Mouse (Mus musculus): ENCODE data around the gene Hltf. TPM values are rescaled to one million over a fixed set of nuclear protein-coding genes. Genes with fewer than 3 reads are reported as not detected.
"Not testable (repeated sequence)": the region's sequence is repeated elsewhere in the genome, so short reads cannot be mapped to it uniquely, and the experiment has no call there.

Gene Hltf
- polyA plus RNA-seq (2015; fragmentation: Nextera tagmentation; extraction: Ambion mirVana), result 19.0 and 19.4 TPM in 2 replicates

DNA sequence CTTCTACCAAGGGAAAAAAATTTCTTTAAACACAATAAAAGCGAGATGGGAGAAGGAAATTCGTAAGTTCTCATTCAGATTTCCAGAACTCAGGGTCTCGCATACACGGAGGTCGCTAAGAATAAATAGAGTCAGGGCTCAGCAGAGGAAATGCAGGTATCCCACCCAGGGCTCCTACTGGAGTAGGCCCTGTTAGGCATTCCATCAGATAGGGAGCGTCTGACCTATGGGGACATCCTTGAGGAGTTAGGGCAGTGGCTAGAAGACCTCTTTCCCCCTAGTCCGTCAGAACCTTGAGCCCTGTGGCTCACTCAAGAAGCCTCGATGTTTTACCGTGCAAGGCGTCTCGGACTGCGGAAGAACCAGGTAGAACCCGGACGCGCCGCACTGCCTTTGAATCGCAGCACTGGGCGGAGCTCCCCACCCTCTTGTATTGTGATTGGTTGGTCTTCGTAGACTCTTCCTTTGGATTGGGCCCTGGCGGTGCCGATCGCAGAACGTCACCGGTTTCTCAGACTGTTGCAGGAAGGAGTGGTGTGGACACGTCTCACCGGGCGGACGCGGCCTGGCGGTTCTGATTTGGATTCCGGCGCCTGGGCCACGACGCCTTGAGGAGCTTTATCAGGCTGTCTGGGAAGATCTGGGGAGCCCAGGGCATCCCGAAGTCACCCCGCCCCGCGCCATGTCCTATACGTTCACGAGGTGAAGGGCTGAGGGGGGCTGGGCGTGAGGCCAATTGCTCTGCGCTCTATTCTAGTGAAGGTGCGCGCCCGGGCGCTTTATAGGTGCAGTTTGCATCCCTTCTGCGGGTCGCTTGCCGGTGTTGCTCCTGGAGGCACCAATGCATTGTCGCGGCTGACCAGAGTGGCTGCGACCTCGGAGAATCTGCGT lies at the start of gene Hltf:
Gene Hltf, plus strand, starts transcription at position 506 of the 891 bp plus-strand sequence.
- peak within 1 kb of the TSS; percentile 89 for H3K27ac ChIP-seq

DNA sequence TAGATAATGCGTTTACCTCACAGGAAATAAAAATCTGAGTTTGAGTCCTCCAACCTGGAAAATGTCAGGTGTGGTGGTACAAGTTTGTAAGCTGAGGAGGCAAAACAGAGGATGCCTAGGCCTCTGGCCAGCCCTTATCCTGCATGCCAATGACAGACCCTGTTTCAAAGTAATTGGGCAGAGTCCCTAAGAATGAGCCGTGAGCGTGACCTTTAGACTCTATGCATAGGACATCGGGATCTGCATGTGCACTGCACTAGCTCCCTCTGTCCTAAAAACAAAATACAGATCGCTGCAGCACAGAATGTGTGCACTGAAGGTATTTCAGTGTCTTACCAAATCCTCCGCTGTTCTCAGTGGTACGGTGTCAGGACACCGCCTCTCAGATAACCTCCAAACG lies 47.1 kb upstream of the Hltf start:
- Histone ChIP-seq H3K4me2 (no peak overlapping the region), H3K9me3 (no peaks in the 10 kb centered on the region), H3K36me3 (replicated peaks) (peaks cover 14% of the 10 kb centered on the region; the same call in 1 of the 2 replicates), H3K9ac (no peak overlapping the region), H3K4me1 (no peaks in the 10 kb centered on the region), H3K4me3 (no peak overlapping the region), H3K27me3 (replicated peaks) (no peaks in the 10 kb centered on the region), H3K27ac (no peak overlapping the region)
- no peak for ATAC-seq (replicated peaks)
- 92% methylated on average over 9 of the region's 9 CpGs for WGBS

More for the DNA sequence above, at the start of gene Hltf:
- ATAC-seq (replicated peaks), result peak; percentile 100
- Histone ChIP-seq H3K4me3 (peak within 1 kb of the TSS; percentile 97), H3K4me1 (peaks cover 11% of the 10 kb centered on the region), H3K4me2 (peak within 1 kb of the TSS; percentile 63), H3K9ac (peak within 1 kb of the TSS; percentile 87), H3K36me3 (replicated peaks) (no peaks in the 10 kb centered on the region; the same call in 1 of the 2 replicates), H3K27me3 (replicated peaks) (no peaks in the 10 kb centered on the region), H3K9me3 (no peaks in the 10 kb centered on the region)
- WGBS, result under 1% methylated on average over 54 of the region's 54 CpGs

DNA sequence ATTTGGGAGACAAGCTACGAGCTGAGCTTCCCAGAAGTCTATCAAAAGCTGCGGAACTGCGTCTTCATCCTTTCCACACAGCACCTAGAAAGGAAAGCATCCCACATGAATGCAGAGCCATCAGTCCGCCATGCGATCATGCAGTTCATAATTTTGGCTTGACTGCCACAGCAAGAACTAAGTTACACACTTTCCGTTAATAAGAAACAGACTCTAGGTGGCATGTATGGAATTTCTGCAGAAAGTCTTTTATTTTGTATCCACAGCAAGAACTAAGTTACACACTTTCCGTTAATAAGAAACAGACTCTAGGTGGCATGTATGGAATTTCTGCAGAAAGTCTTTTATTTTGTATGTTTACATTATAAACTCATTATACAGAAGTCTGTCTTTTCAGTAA lies 46.7 kb upstream of the Hltf start:
- H3K9ac ChIP-seq; H3K9me3 ChIP-seq; H3K4me3 ChIP-seq; H3K4me1 ChIP-seq; H3K4me2 ChIP-seq; ATAC-seq (replicated peaks); H3K27me3 ChIP-seq (replicated peaks); H3K27ac ChIP-seq: not testable (repeated sequence)
- peaks cover 18% of the 10 kb centered on the region; the same call in 1 of the 2 replicates for H3K36me3 ChIP-seq (replicated peaks)
- WGBS, result 90% methylated on average over 7 of the region's 7 CpGs

DNA sequence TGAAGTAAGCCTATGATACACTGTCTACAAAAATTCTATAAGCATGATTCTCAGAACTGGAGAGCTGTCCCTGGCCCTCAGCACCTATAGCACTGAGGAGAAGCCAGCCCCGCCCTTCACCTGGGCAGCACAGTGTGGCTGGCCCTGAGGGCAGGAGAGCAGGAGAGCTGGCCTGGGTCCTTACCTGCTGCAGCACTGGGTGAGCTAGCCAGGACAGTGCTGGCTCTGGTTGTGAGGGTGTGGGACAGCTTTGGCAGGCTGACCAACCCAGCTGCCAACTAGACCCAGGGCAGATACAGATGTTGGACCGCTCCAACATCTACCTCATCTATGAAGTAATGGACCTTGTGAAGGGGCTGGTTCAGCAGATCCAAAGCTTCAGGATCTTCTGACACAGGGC lies 43.2 kb upstream of the Hltf start:
- no peaks in the 10 kb centered on the region for H3K4me1 ChIP-seq
- H3K9ac ChIP-seq, result no peak overlapping the region
- H3K36me3 ChIP-seq (replicated peaks), result peaks cover 25% of the 10 kb centered on the region; the same call in 1 of the 2 replicates
- 93% methylated on average over 2 of the region's 2 CpGs for WGBS
- H3K27ac ChIP-seq, result no peak overlapping the region
- no peak for ATAC-seq (replicated peaks)
- H3K4me3 ChIP-seq, result no peak overlapping the region
- H3K4me2 ChIP-seq, result no peak overlapping the region
- no peaks in the 10 kb centered on the region for H3K9me3 ChIP-seq
- no peaks in the 10 kb centered on the region for H3K27me3 ChIP-seq (replicated peaks)

DNA sequence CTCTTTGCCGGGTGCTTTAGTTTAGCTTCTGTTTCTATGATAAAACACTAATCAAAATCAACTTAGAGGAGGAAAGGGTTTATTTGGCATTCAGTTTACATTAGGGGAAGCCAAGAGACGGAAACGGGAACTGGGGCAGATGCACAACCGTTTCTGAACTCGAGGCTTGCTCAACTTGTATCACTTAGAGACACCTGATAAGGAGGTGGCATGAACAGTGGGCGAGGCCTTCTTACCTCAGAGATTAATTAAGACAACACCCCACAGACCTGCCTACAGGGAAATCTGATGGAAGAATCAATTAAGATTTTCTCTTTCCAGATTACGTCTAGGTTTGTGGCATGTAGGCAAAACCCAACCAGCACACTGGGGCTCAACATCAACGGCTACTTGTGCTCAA lies 39.5 kb upstream of the Hltf start:
- WGBS, result 90% methylated on average over 8 of the region's 8 CpGs
- no peaks in the 10 kb centered on the region for H3K9me3 ChIP-seq
- H3K27ac ChIP-seq, result no peak overlapping the region
- no peak overlapping the region for H3K4me2 ChIP-seq
- no peaks in the 10 kb centered on the region for H3K27me3 ChIP-seq (replicated peaks)
- no peak for ATAC-seq (replicated peaks)
- no peak overlapping the region for H3K4me3 ChIP-seq
- no peak overlapping the region for H3K9ac ChIP-seq
- no peaks in the 10 kb centered on the region for H3K4me1 ChIP-seq
- peaks cover 32% of the 10 kb centered on the region; the same call in 1 of the 2 replicates for H3K36me3 ChIP-seq (replicated peaks)

DNA sequence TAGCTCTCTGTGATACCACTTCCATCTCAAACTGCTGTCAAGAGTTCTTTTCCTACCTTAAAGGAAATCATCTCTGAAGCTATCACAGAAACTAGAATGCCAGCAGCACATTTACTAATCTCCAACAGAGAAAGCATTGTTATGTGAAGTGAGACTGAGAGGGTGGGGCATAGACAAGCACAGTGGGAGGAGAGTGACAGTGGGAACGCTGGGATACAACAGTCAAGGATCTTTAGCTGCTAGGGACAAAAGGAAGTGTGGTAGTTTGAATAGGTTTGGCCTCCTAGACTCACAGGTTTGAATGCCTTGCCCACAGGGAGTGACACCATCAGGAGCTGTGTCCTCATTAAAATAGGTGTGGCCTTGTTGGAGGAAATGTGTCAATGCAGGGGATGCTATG lies 33.8 kb upstream of the Hltf start:
- H3K9me3 ChIP-seq, result no peaks in the 10 kb centered on the region
- 60% methylated on average over 1 of the region's 1 CpGs for WGBS
- no peak overlapping the region for H3K27ac ChIP-seq
- ATAC-seq (replicated peaks), result no peak
- no peak overlapping the region for H3K4me3 ChIP-seq
- no peak overlapping the region for H3K9ac ChIP-seq
- no peaks in the 10 kb centered on the region for H3K4me1 ChIP-seq
- H3K27me3 ChIP-seq (replicated peaks), result no peaks in the 10 kb centered on the region
- no peak overlapping the region for H3K4me2 ChIP-seq
- peaks cover 37% of the 10 kb centered on the region for H3K36me3 ChIP-seq (replicated peaks)

DNA sequence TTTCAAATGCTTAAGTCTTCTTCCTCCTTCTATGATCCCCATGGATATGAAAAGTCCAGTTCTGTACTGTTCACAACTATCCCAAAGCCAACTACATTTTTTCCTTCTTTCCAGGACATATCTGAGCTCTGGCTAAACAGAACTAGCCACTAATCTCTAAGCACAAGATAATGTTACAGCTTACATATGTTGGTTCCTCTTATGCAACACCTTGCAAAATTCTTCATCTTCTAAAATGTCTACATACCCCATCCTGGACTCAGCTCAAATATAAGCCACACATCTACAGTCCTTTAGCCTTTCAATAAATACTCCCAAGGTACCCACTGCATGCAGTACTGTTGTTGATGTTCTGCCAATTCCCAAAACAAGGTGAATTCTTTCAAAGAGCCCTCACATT lies 31.1 kb upstream of the Hltf start:
- ATAC-seq (replicated peaks), result no peak
- no peaks in the 10 kb centered on the region for H3K9me3 ChIP-seq
- peaks cover 33% of the 10 kb centered on the region for H3K36me3 ChIP-seq (replicated peaks)
- no peaks in the 10 kb centered on the region for H3K27me3 ChIP-seq (replicated peaks)
- no peak overlapping the region for H3K27ac ChIP-seq
- no peaks in the 10 kb centered on the region for H3K4me1 ChIP-seq
- H3K4me3 ChIP-seq, result no peak overlapping the region
- H3K4me2 ChIP-seq, result no peak overlapping the region
- H3K9ac ChIP-seq, result no peak overlapping the region

DNA sequence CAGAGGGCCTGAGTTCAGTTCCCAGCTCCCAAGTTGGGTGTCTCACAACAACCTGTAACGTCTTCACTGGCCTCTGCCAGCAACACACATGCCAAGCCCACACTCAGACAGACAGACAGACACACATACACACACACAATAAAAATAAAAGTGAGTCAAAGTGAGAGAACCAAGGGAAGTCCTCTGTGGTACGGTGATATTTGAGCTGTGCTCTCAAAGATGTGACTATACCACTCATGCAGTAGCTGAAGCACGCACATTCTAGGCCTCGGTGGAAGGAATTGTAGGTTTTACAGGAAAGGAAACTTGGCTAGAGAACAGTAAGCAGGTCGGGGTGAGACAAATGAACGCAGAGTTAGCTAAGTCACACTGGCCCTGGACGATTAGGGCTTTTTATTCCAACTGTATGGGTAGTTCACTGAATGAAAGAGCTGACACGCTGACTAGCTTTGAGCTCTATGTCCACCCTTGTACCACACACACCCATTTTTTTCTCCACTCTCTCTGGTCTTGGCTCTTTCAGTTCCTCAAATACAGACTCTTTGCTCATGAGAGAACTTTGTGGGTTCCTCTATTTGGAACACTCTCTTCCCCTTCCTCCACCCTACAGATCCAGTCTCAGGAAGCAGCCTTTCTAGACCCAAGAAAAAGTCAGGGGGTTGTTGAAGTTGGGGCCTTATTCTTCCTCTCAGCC lies 30.5 kb upstream of the Hltf start:
- no peak for ATAC-seq (replicated peaks)
- Histone ChIP-seq H3K27ac (no peak overlapping the region), H3K4me3 (no peak overlapping the region), H3K4me1 (no peaks in the 10 kb centered on the region), H3K9me3 (no peaks in the 10 kb centered on the region), H3K9ac (no peak overlapping the region), H3K4me2 (no peak overlapping the region), H3K27me3 (replicated peaks) (no peaks in the 10 kb centered on the region), H3K36me3 (replicated peaks) (peaks cover 32% of the 10 kb centered on the region)
- 92% methylated on average over 8 of the region's 8 CpGs for WGBS

DNA sequence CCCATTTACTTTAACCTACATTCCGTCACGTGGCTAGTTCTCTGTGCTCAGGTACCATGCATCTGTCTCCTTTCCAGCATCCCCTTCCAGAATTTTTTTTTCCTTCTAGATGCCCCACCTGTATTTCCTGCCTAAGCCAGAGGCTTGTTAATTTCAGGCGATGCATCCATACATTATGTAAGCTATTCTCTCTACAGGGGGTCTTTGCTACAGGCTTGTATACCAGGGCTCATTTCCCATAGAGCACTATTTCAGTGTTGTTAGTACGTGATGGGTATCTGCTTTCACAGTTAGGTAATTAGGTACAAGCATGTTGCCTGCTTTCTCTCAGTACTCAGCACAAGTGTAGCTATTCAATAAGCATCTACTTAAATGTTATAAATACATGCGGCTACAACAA lies 29.8 kb upstream of the Hltf start:
- ATAC-seq (replicated peaks), result no peak

DNA sequence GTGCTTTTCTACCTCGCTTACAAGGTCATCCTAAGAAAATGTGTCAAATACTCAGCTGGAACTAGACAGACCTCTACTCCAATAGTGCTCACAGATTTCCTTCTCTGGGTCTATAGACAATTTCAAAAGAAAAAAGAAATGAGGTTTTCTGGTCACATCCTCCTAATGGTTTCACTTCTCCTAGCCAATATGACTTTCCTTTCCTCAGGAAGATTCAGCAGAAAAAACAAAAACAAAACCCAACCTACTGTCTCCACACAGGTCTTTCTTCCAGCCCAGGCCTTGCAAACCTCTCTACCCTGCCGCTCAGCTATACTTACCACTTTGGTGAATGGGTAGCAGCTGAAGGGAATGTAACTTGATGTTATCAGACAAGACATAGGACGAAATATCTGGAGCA lies 29.0 kb upstream of the Hltf start:
- no peaks in the 10 kb centered on the region for H3K9me3 ChIP-seq
- WGBS, result 95% methylated on average over 3 of the region's 3 CpGs
- no peak for ATAC-seq (replicated peaks)

More for the DNA sequence above, 29.8 kb upstream of the Hltf start:
- WGBS, result 88% methylated on average over 5 of the region's 5 CpGs
- Histone ChIP-seq H3K4me3 (no peak overlapping the region), H3K27me3 (replicated peaks) (no peaks in the 10 kb centered on the region), H3K9ac (no peak overlapping the region), H3K4me1 (no peaks in the 10 kb centered on the region), H3K9me3 (no peaks in the 10 kb centered on the region), H3K27ac (no peak overlapping the region), H3K36me3 (replicated peaks) (peaks cover 26% of the 10 kb centered on the region), H3K4me2 (no peak overlapping the region)

DNA sequence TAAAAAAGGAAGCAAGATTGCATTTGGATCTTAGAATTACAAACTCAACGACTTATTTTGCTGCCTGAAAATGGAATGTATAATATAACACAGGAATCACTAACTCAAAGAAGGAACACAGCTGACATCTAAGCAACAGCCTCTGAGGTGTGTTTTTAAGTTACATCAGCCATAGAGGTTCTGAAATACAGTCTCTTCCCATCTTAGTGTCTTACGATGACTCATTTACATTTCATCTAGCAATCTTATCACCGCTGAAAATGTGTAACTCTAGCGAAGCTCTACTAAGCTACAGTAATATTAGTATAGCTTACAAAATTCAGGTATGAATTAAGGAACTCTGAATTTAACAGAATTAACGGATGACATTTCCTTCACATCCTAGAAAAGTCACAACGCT lies 26.8 kb upstream of the Hltf start:
- Histone ChIP-seq H3K4me2 (no peak overlapping the region), H3K9me3 (no peaks in the 10 kb centered on the region), H3K36me3 (replicated peaks) (0 out of 2 replicates have a peak, but pooled peaks cover 6% of the 10 kb centered on the region), H3K27ac (no peak overlapping the region), H3K4me1 (peaks cover 11% of the 10 kb centered on the region), H3K27me3 (replicated peaks) (no peaks in the 10 kb centered on the region), H3K4me3 (no peak overlapping the region), H3K9ac (no peak overlapping the region)
- 95% methylated on average over 6 of the region's 6 CpGs for WGBS
- ATAC-seq (replicated peaks), result no peak

More for the DNA sequence above, 29.0 kb upstream of the Hltf start:
- Histone ChIP-seq H3K4me2 (no peak overlapping the region), H3K27me3 (replicated peaks) (no peaks in the 10 kb centered on the region), H3K4me1 (peaks cover 2% of the 10 kb centered on the region), H3K36me3 (replicated peaks) (peaks cover 21% of the 10 kb centered on the region), H3K27ac (no peak overlapping the region), H3K4me3 (no peak overlapping the region), H3K9ac (no peak overlapping the region)

Measured in midbrain, embryonic 15.5 days (tissue).